Mouse (Mus musculus) hindbrain, embryonic 16.5 days (tissue): ENCODE measurements around the gene Gm44511. TPM values are rescaled to one million over a fixed set of nuclear protein-coding genes. Genes with fewer than 3 reads are reported as not detected.
A peak's percentile ranks its signal among the peaks of the same experiment; 100 is the strongest.

Experiments used
- ATAC-seq: fragments of 200-750 bp; cut with Nextera tagmentation; 2 replicates; pipeline ENCODE4 v1.8.0; 2017; ENCODE audit warnings: moderate TSS enrichment, moderate library complexity
- H3K27ac ChIP-seq: fragments of 300-500 bp; sonication (generic); 2 replicates; pipeline ENCODE4 v1.5.1; 2014; ENCODE audit warnings: low read depth, mild to moderate bottlenecking, control low read depth, low read length, moderate library complexity
- H3K27me3 ChIP-seq: fragments of 300-500 bp; sonication (generic); replicated peaks from 2 replicates; pipeline ENCODE4 v1.6.1; 2014; ENCODE audit warnings: low read length; ENCODE audit not compliant: control insufficient read depth, insufficient read depth
- H3K36me3 ChIP-seq: fragments of 300-500 bp; sonication (generic); 2 replicates; pipeline ENCODE4 v1.6.1; 2014; ENCODE audit warnings: mild to moderate bottlenecking, low read length, moderate library complexity, mixed read lengths; ENCODE audit not compliant: control insufficient read depth, insufficient read depth
- H3K4me1 ChIP-seq: fragments of 300-500 bp; sonication (generic); 2 replicates; pipeline ENCODE4 v1.6.1; 2014; ENCODE audit warnings: low read depth, low read length; ENCODE audit not compliant: control insufficient read depth, insufficient read depth
- H3K4me2 ChIP-seq: fragments of 300-500 bp; sonication (generic); 2 replicates; pipeline ENCODE4 v1.6.1; 2014; ENCODE audit warnings: mild to moderate bottlenecking, low read length, control low read depth, moderate library complexity
- H3K4me3 ChIP-seq: fragments of 300-500 bp; sonication (generic); 2 replicates; pipeline ENCODE4 v1.5.1; 2014; ENCODE audit warnings: mild to moderate bottlenecking, low read length, control low read depth, moderate library complexity
- H3K9ac ChIP-seq: fragments of 300-500 bp; sonication (generic); 2 replicates; pipeline ENCODE4 v1.6.1; 2014; ENCODE audit warnings: low read depth, mild to moderate bottlenecking, control low read depth, low read length, moderate library complexity
- H3K9me3 ChIP-seq: fragments of 300-500 bp; sonication (generic); 2 replicates; pipeline ENCODE4 v1.6.1; 2014; ENCODE audit warnings: mild to moderate bottlenecking, low read length, moderate library complexity; ENCODE audit not compliant: control insufficient read depth
- WGBS: fragments of 180-500 bp; shearing (Covaris S2); extraction: QIAGEN DNeasy Blood & Tissue Kit; methylation state at CpG from one replicate; pipeline ENCODE4 v1.1.7; 2014; 5-methylcytosine and 5-hydroxymethylcytosine counted together
- polyA plus RNA-seq: library from polyadenylated mRNA; unstranded; fragments of >200 nt; fragmentation: Nextera tagmentation; extraction: Ambion mirVana; gene quantifications from 2 replicates; pipeline ENCODE4 v1.2.1, GENCODE M21; 2015

Gm44511 gene
- polyA plus RNA-seq, 1 experiment from 2014 or later, result not detected

DNA sequence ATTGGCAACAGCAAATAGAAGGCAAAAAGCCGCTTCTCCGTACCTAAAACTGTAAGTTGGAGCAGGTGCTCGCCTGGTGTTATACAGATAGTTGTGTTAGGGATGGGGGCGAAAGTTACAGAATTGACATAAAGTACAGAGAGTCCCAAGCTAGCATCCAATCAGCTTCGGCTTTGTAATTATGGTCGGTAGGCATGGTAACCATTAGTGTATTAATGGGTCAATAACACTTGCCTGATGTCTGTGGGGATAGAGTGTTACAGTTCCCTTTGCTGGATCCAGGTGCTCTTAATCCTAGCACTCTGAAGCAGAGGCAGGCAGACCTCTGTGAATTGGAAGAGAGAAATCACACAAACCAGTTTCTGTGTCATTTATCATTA is 10.8 kb upstream of the Gm44511 start:
- H3K9me3 ChIP-seq, result no peaks in the 10 kb centered on the region
- H3K27me3 ChIP-seq, result no peaks in the 10 kb centered on the region
- H3K27ac ChIP-seq, result peak overlapping the region; percentile 85
- peak overlapping the region; percentile 67 for H3K9ac ChIP-seq
- peaks cover 8% of the 10 kb centered on the region; the same call in 1 of the 2 replicates for H3K4me1 ChIP-seq
- ATAC-seq, result no peak
- peak overlapping the region; percentile 62 for H3K4me3 ChIP-seq
- 76% methylated on average over 6 of the region's 6 CpGs for WGBS
- H3K4me2 ChIP-seq, result peak overlapping the region; percentile 65
- H3K36me3 ChIP-seq, result no peaks in the 10 kb centered on the region

GRCm38 (mm10) chr6:128836191-128836954 is 10.3 kb upstream of the Gm44511 start:
- no peak overlapping the region for H3K4me2 ChIP-seq
- no peak for ATAC-seq
- 77% methylated on average over 8 of the region's 8 CpGs for WGBS
- H3K27me3 ChIP-seq, result no peaks in the 10 kb centered on the region
- H3K4me1 ChIP-seq, result 0 out of 2 replicates have a peak, but pooled peaks cover 4% of the 10 kb centered on the region
- H3K4me3 ChIP-seq, result no peak overlapping the region
- no peak overlapping the region for H3K27ac ChIP-seq
- H3K9ac ChIP-seq, result no peak overlapping the region
- no peaks in the 10 kb centered on the region for H3K36me3 ChIP-seq
- H3K9me3 ChIP-seq, result no peaks in the 10 kb centered on the region

GRCm38 (mm10) chr6:128835571-128835970 is 9.5 kb upstream of the Gm44511 start:
- Histone ChIP-seq H3K4me1 (0 out of 2 replicates have a peak, but pooled peaks cover 4% of the 10 kb centered on the region), H3K9me3 (no peaks in the 10 kb centered on the region), H3K4me2 (no peak overlapping the region), H3K36me3 (no peaks in the 10 kb centered on the region), H3K27ac (no peak overlapping the region), H3K27me3 (no peaks in the 10 kb centered on the region), H3K4me3 (no peak overlapping the region), H3K9ac (no peak overlapping the region)
- ATAC-seq, result no peak
- WGBS, result 91% methylated on average over 4 of the region's 4 CpGs

GRCm38 (mm10) chr6:128833046-128833445 is 6.9 kb upstream of the Gm44511 start:
- Histone ChIP-seq H3K36me3 (no peaks in the 10 kb centered on the region), H3K4me3 (no peak overlapping the region), H3K27ac (no peak overlapping the region), H3K4me2 (no peak overlapping the region), H3K9ac (no peak overlapping the region), H3K4me1 (0 out of 2 replicates have a peak, but pooled peaks cover 2% of the 10 kb centered on the region), H3K9me3 (no peaks in the 10 kb centered on the region), H3K27me3 (no peaks in the 10 kb centered on the region)
- WGBS, result 89% methylated on average over 10 of the region's 10 CpGs
- no peak for ATAC-seq

DNA sequence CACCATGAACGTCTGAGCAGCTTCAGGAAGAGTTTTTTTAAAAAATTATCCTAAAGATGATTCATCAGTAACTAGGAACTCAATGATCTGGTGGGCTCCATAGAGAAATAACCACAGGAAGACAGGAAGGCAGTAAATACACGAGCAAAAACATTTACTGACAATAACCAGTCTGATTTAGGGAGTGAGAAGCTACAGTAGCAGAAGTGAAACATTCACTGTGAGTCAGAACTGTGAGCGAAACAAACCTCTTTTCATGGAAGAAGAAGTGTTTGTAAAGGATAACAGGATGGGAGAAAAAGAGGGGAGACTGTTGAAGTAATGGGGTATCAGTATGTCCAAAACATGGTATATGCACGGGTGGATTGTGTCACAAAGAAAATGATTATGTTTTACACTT is 3.7 kb upstream of the Gm44511 start:
- Histone ChIP-seq H3K4me1 (no peaks in the 10 kb centered on the region), H3K9ac (no peak overlapping the region), H3K27ac (no peak overlapping the region), H3K4me2 (no peak overlapping the region), H3K9me3 (no peaks in the 10 kb centered on the region), H3K27me3 (no peaks in the 10 kb centered on the region), H3K36me3 (no peaks in the 10 kb centered on the region), H3K4me3 (no peak overlapping the region)
- no peak for ATAC-seq
- WGBS, result 70% methylated on average over 4 of the region's 4 CpGs

DNA sequence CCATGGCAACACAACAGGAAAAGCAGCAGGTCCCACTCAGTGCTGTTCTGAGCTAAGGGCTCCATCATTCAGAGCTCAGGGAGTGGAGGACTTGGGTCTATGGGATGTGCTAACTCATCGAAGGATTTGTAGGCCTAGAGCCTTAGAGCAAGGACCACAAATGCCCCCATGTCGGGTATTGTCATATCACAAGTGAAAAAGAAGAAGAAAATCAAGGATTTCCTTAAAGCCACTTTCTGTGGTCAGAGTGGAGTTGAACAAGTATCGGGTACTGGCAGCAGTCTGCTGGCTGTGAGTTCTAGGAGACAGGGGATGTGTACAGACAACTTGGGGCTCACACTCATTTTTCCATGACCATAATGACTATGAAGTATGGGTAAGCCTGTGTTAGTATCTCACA is 666 bp upstream of the Gm44511 start:
- no peaks in the 10 kb centered on the region for H3K27me3 ChIP-seq
- ATAC-seq, result no peak
- 77% methylated on average over 3 of the region's 3 CpGs for WGBS
- no peak overlapping the region for H3K9ac ChIP-seq
- H3K4me1 ChIP-seq, result no peaks in the 10 kb centered on the region
- no peaks in the 10 kb centered on the region for H3K36me3 ChIP-seq
- no peaks in the 10 kb centered on the region for H3K9me3 ChIP-seq
- H3K4me2 ChIP-seq, result no peak overlapping the region
- no peak overlapping the region for H3K27ac ChIP-seq
- H3K4me3 ChIP-seq, result no peak overlapping the region

- Histone ChIP-seq H3K36me3 (no peaks in the 10 kb centered on the region), H3K4me1 (no peaks in the 10 kb centered on the region), H3K27me3 (no peaks in the 10 kb centered on the region), H3K9ac (no peak overlapping the region), H3K27ac (no peak overlapping the region), H3K9me3 (no peaks in the 10 kb centered on the region), H3K4me3 (no peak overlapping the region), H3K4me2 (no peak overlapping the region)
- 77% methylated on average over 4 of the region's 4 CpGs for WGBS
- no peak for ATAC-seq
Observed at GRCm38 (mm10) chr6:128818083-128818802, 7.9 kb downstream of the Gm44511 start.

DNA sequence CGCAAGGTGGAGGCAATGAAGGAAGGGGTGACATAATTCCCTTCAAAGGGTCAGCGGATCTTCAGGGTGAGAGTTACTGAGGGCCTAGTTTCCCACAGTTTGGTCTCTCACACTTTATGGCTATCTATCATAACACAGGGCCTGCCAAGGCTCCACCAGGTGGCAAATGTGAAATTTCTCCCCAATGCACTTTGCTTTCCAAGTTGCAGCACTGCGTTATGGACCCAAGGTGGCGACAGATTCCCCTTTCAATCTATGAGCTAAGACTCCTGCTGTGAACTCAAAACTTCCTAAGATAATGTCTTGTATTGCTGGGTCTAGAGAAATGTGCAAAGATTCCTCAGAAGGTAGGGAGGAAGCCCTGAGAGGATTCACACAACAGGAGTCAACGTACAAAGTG is 17.6 kb downstream of the Gm44511 start:
- no peaks in the 10 kb centered on the region for H3K4me1 ChIP-seq
- H3K36me3 ChIP-seq, result no peaks in the 10 kb centered on the region
- H3K4me2 ChIP-seq, result no peak overlapping the region
- WGBS, result 88% methylated on average over 5 of the region's 5 CpGs
- H3K9ac ChIP-seq, result no peak overlapping the region
- H3K4me3 ChIP-seq, result no peak overlapping the region
- H3K9me3 ChIP-seq, result no peaks in the 10 kb centered on the region
- H3K27me3 ChIP-seq, result no peaks in the 10 kb centered on the region
- ATAC-seq, result no peak
- H3K27ac ChIP-seq, result no peak overlapping the region

GRCm38 (mm10) chr6:128807021-128807420 is 19.1 kb downstream of the Gm44511 start:
- Histone ChIP-seq H3K27ac (no peak overlapping the region), H3K9me3 (no peaks in the 10 kb centered on the region), H3K4me1 (no peaks in the 10 kb centered on the region), H3K4me2 (no peak overlapping the region), H3K27me3 (no peaks in the 10 kb centered on the region), H3K4me3 (no peak overlapping the region), H3K9ac (no peak overlapping the region), H3K36me3 (no peaks in the 10 kb centered on the region)
- no peak for ATAC-seq
- WGBS, result 71% methylated on average over 3 of the region's 3 CpGs
